Mouse (Mus musculus) lung, postnatal 0 days (tissue): ENCODE measurements at regions not wholly inside any gene's neighbourhood (a gene's known extent, or its start where the extent isn't known, plus 50 kb on each side); places are given as distances from the start of the nearest gene placed in this dataset.
A peak's percentile ranks its signal among the peaks of the same experiment; 100 is the strongest.

Experiments
- ATAC-seq: fragments of 200-750 bp; cut with Nextera tagmentation; 2 replicates; pipeline ENCODE4 v1.8.0; 2017; ENCODE audit warnings: moderate library complexity
- DNase-seq: peaks from one replicate; pipeline ENCODE4 v3.0.0-alpha.2; 2016; ENCODE audit warnings: low spot score
- H3K27ac ChIP-seq: fragments of 300-500 bp; sonication (generic); 2 replicates; pipeline ENCODE4 v1.5.1; 2014; ENCODE audit warnings: antibody characterized with exemption, mild to moderate bottlenecking, low read length, mixed read lengths
- H3K27me3 ChIP-seq: fragments of 300-500 bp; sonication (generic); replicated peaks from 2 replicates; pipeline ENCODE4 v1.6.1; 2014; ENCODE audit warnings: low read length, mixed read lengths; ENCODE audit not compliant: insufficient read depth
- H3K36me3 ChIP-seq: fragments of 300-500 bp; sonication (generic); 2 replicates; pipeline ENCODE4 v1.6.1; 2014; ENCODE audit warnings: low read length, mixed read lengths; ENCODE audit not compliant: insufficient read depth
- H3K4me1 ChIP-seq: fragments of 300-500 bp; sonication (generic); 2 replicates; pipeline ENCODE4 v1.6.1; 2014; ENCODE audit warnings: antibody characterized with exemption, low read depth, low read length, mixed read lengths; ENCODE audit not compliant: insufficient read depth
- H3K4me2 ChIP-seq: fragments of 300-500 bp; sonication (generic); replicated peaks from 2 replicates; pipeline ENCODE4 v1.6.1; 2014; ENCODE audit warnings: low read depth, mild to moderate bottlenecking, low read length, moderate library complexity, mixed read lengths
- H3K4me3 ChIP-seq: fragments of 300-500 bp; sonication (generic); 2 replicates; pipeline ENCODE4 v1.5.1; 2014; ENCODE audit warnings: low read depth, low read length
- H3K9ac ChIP-seq: fragments of 300-500 bp; sonication (generic); replicated peaks from 2 replicates; pipeline ENCODE4 v1.6.1; 2014; ENCODE audit warnings: low read depth, mild to moderate bottlenecking
- H3K9me3 ChIP-seq: fragments of 300-500 bp; sonication (generic); 2 replicates; pipeline ENCODE4 v1.6.1; 2016; ENCODE audit warnings: low read length, mixed read lengths
- CTCF ChIP-seq: IDR thresholded peaks from 2 replicates; pipeline ENCODE4 v1.5.1; 2016; ENCODE audit warnings: antibody characterized with exemption, mild to moderate bottlenecking
- EP300 ChIP-seq: IDR thresholded peaks from 2 replicates; pipeline ENCODE4 v1.6.1; 2016; ENCODE audit warnings: antibody characterized with exemption, mild to moderate bottlenecking, control low read depth
- WGBS: fragments of 180-500 bp; shearing (Covaris S2); extraction: QIAGEN DNeasy Blood & Tissue Kit; methylation state at CpG from one replicate; pipeline ENCODE4 v1.1.7; 2014; 5-methylcytosine and 5-hydroxymethylcytosine counted together

- H3K36me3 ChIP-seq, result no peaks in the 10 kb centered on the region
- H3K27me3 ChIP-seq, result no peaks in the 10 kb centered on the region
- DNase-seq (no peak), ATAC-seq (no peak)
- no peak overlapping the region for H3K4me2 ChIP-seq
- WGBS, result 64% methylated on average over 6 of the region's 6 CpGs
- H3K9me3 ChIP-seq, result no peaks in the 10 kb centered on the region
- no peak for TF ChIP-seq EP300
- no peak for TF ChIP-seq CTCF
- H3K27ac ChIP-seq, result no peak overlapping the region
- H3K9ac ChIP-seq, result no peak overlapping the region
- no peaks in the 10 kb centered on the region; the same call in 1 of the 2 replicates for H3K4me1 ChIP-seq
- H3K4me3 ChIP-seq, result no peak overlapping the region
Observed at GRCm38 (mm10) chr14:46017976-46018375, 360.0 kb upstream of the Ddhd1 start.

- H3K4me1 ChIP-seq, result no peaks in the 10 kb centered on the region; the same call in 1 of the 2 replicates
- H3K27me3 ChIP-seq, result no peaks in the 10 kb centered on the region
- H3K4me2 ChIP-seq, result no peak overlapping the region
- no peak overlapping the region for H3K9ac ChIP-seq
- 46% methylated on average over 14 of the region's 14 CpGs for WGBS
- H3K27ac ChIP-seq, result no peak overlapping the region
- ATAC-seq, result peak; percentile 26; the same call in 1 of the 2 replicates
- no peak for TF ChIP-seq CTCF
- 0 out of 2 replicates have a peak, but pooled peaks have one; percentile 17 for TF ChIP-seq EP300
- no peak overlapping the region for H3K4me3 ChIP-seq
- H3K9me3 ChIP-seq, result no peaks in the 10 kb centered on the region
- H3K36me3 ChIP-seq, result no peaks in the 10 kb centered on the region
- DNase-seq, result peak; percentile 32
Observed at GRCm38 (mm10) chr14:46019240-46020025, 359.8 kb upstream of the Gm15217 start.

- Histone ChIP-seq H3K27ac (no peak overlapping the region), H3K27me3 (no peaks in the 10 kb centered on the region), H3K36me3 (no peaks in the 10 kb centered on the region), H3K9me3 (no peaks in the 10 kb centered on the region), H3K4me1 (no peaks in the 10 kb centered on the region), H3K4me3 (no peak overlapping the region), H3K4me2 (no peak overlapping the region), H3K9ac (no peak overlapping the region)
- no peak for ATAC-seq
- DNase-seq, result no peak
- 87% methylated on average over 8 of the region's 8 CpGs for WGBS
- TF ChIP-seq EP300, result no peak
- TF ChIP-seq CTCF, result no peak
Observed at GRCm38 (mm10) chr14:46034301-46034700, 344.9 kb upstream of the Gm15217 start.

- no peak overlapping the region for H3K27ac ChIP-seq
- no peaks in the 10 kb centered on the region for H3K4me1 ChIP-seq
- WGBS, result 3% methylated on average over 14 of the region's 14 CpGs
- peak overlapping the region; percentile 21; the same call in 1 of the 2 replicates for H3K4me3 ChIP-seq
- ATAC-seq (peak; percentile 52), DNase-seq (peak; percentile 50)
- H3K27me3 ChIP-seq, result no peaks in the 10 kb centered on the region
- no peaks in the 10 kb centered on the region for H3K9me3 ChIP-seq
- no peak overlapping the region for H3K9ac ChIP-seq
- H3K4me2 ChIP-seq, result peak overlapping the region; percentile 54
- TF ChIP-seq EP300 (no peak), CTCF (no peak)
- no peaks in the 10 kb centered on the region for H3K36me3 ChIP-seq
Observed at GRCm38 (mm10) chr14:46060622-46061381, 318.4 kb upstream of the Gm15217 start.

- H3K9me3 ChIP-seq, result no peaks in the 10 kb centered on the region
- no peaks in the 10 kb centered on the region for H3K4me1 ChIP-seq
- H3K4me3 ChIP-seq, result no peak overlapping the region
- no peaks in the 10 kb centered on the region for H3K36me3 ChIP-seq
- H3K4me2 ChIP-seq, result no peak overlapping the region
- H3K27me3 ChIP-seq, result no peaks in the 10 kb centered on the region
- H3K27ac ChIP-seq, result no peak overlapping the region
- ATAC-seq, result no peak
- H3K9ac ChIP-seq, result no peak overlapping the region
- WGBS, result 71% methylated on average over 5 of the region's 5 CpGs
- DNase-seq, result no peak
- TF ChIP-seq CTCF, result no peak
- TF ChIP-seq EP300, result no peak
Observed at GRCm38 (mm10) chr14:46067102-46067801, 312.0 kb upstream of the Gm15217 start.

GRCm38 (mm10) chr14:46071244-46071643 lies 308.0 kb upstream of the Gm15217 start:
- H3K27me3 ChIP-seq, result no peaks in the 10 kb centered on the region
- no peak overlapping the region for H3K9ac ChIP-seq
- TF ChIP-seq CTCF (no peak), EP300 (no peak)
- H3K4me1 ChIP-seq, result no peaks in the 10 kb centered on the region; the same call in 1 of the 2 replicates
- ATAC-seq (no peak), DNase-seq (no peak)
- no peak overlapping the region for H3K27ac ChIP-seq
- no peak overlapping the region for H3K4me3 ChIP-seq
- H3K4me2 ChIP-seq, result no peak overlapping the region
- no peaks in the 10 kb centered on the region for H3K36me3 ChIP-seq
- WGBS, result 69% methylated on average over 5 of the region's 5 CpGs
- H3K9me3 ChIP-seq, result no peaks in the 10 kb centered on the region
